Mouse (Mus musculus) T-helper 1 cell (primary cell): Measurements from ENCODE around the gene Ahcyl2.

ENCODE experiments used
- in situ Hi-C: fragments of 300-600 bp; cut with MboI, MseI; formaldehyde crosslinking; loops from one replicate; pipeline ENCODE4 v1.15.1; 2025; ENCODE audit warnings: high pct_unique_total_duplicates

Gene Ahcyl2

GRCm38 (mm10) chr6:29850096-29850495 lies 82.3 kb downstream of the Ahcyl2 start:
- in situ Hi-C loops, result no loop called here

- in situ Hi-C loops, result no loop called here
Observed at GRCm38 (mm10) chr6:29850747-29851146, 82.9 kb downstream of the Ahcyl2 start.

- in situ Hi-C loops, result no loop called here
Observed at GRCm38 (mm10) chr6:29851873-29852272, 84.1 kb downstream of the Ahcyl2 start.

- in situ Hi-C loops, result no loop called here
Observed at GRCm38 (mm10) chr6:29853213-29853899, 85.5 kb downstream of the Ahcyl2 start.

GRCm38 (mm10) chr6:29853900-29854390 lies 86.1 kb downstream of the Ahcyl2 start:
- in situ Hi-C loops, result no loop called here

GRCm38 (mm10) chr6:29858619-29859018 lies 90.8 kb downstream of the Ahcyl2 start:
- in situ Hi-C loops, result loop anchor here (5.0 kb wide), 1 partner anchor 101 kb away; no protein-coding TSS in a partner anchor

- in situ Hi-C loops, result loop anchor here (5.0 kb wide), 1 partner anchor 102 kb away; no protein-coding TSS in a partner anchor
Observed at GRCm38 (mm10) chr6:29859344-29859743, 91.5 kb downstream of the Ahcyl2 start.

GRCm38 (mm10) chr6:29860238-29860637 lies 92.4 kb downstream of the Ahcyl2 start:
- in situ Hi-C loops, result no loop called here

GRCm38 (mm10) chr6:29864926-29865325 lies 97.1 kb downstream of the Ahcyl2 start:
- in situ Hi-C loops, result no loop called here

- in situ Hi-C loops, result no loop called here
Observed at GRCm38 (mm10) chr6:29866935-29867724, 99.3 kb downstream of the Ahcyl2 start.

- in situ Hi-C loops, result no loop called here
Observed at GRCm38 (mm10) chr6:29868341-29868895, 100.6 kb downstream of the Ahcyl2 start.

- in situ Hi-C loops, result loop anchor here (5.0 kb wide), 1 partner anchor 321 kb away; no protein-coding TSS in a partner anchor
Observed at GRCm38 (mm10) chr6:29873654-29874053, 105.8 kb downstream of the Ahcyl2 start.

GRCm38 (mm10) chr6:29875576-29875975 lies 107.8 kb downstream of the Ahcyl2 start:
- in situ Hi-C loops, result no loop called here

- in situ Hi-C loops, result no loop called here
Observed at GRCm38 (mm10) chr6:29876782-29877181, 109.0 kb downstream of the Ahcyl2 start.

- in situ Hi-C loops, result no loop called here
Observed at GRCm38 (mm10) chr6:29879579-29879978, 111.8 kb downstream of the Ahcyl2 start.

- in situ Hi-C loops, result no loop called here
Observed at GRCm38 (mm10) chr6:29880796-29881195, 113.0 kb downstream of the Ahcyl2 start.

GRCm38 (mm10) chr6:29881936-29882335 lies 114.1 kb downstream of the Ahcyl2 start:
- in situ Hi-C loops, result no loop called here

GRCm38 (mm10) chr6:29882870-29883269 lies 115.1 kb downstream of the Ahcyl2 start:
- in situ Hi-C loops, result no loop called here

- in situ Hi-C loops, result no loop called here
Observed at GRCm38 (mm10) chr6:29891151-29891550, 123.3 kb downstream of the Ahcyl2 start.

GRCm38 (mm10) chr6:29896976-29897375 lies 129.2 kb downstream of the Ahcyl2 start:
- in situ Hi-C loops, result no loop called here

- in situ Hi-C loops, result no loop called here
Observed at GRCm38 (mm10) chr6:29901450-29901849, 133.6 kb downstream of the Ahcyl2 start.

- in situ Hi-C loops, result no loop called here
Observed at GRCm38 (mm10) chr6:29902256-29902655, 134.4 kb downstream of the Ahcyl2 start.
